Mouse (Mus musculus): ENCODE data around the gene 9930021J03Rik.

GRCm38 (mm10) chr19:29696309-29696708 is 109.5 kb downstream of the 9930021J03Rik start:
- TF ChIP-seq GATA1 (IDR thresholded peaks at IDR 0.05; ENCODE audit: low read length), result no peak
- no peak for TF ChIP-seq TAL1 (IDR thresholded peaks at IDR 0.05; ENCODE audit: low read length)
